Mouse (Mus musculus) adrenal gland, adult 18-20 months (tissue): Measurements from ENCODE around the gene Hdgfl2. TPM values are rescaled to one million over a fixed set of nuclear protein-coding genes. Genes with fewer than 3 reads are reported as not detected.

Experiments
- DNase-seq, 2 experiments: peaks; one replicate each; pipeline ENCODE4 v3.0.0; 2021 to 2022; ENCODE audit warnings: low spot score in 2 of 2
- long read RNA-seq, 2 experiments: library from polyadenylated mRNA; stranded (forward); transcript quantifications; one replicate each; pipeline ENCODE4 v2.0.0; 2021
- total RNA-seq, 2 experiments: library from RNA; stranded (reverse); gene quantifications; 1 replicate in 1 of 2; 2 replicates in 1 of 2; pipeline ENCODE4 v1.2.3; 2021

The Hdgfl2 gene
- 10 to 100 TPM; 53.9 to 67.0 TPM for total RNA-seq
- long read RNA-seq, experiment 1, transcript Hdgfl2-212 (16 exons, 2,270 nt) = major isoform, 33 of 94 reads
- long read RNA-seq, experiment 1, transcript Hdgfl2-210 (16 exons, 2,238 nt) = minor isoform, 9 of 94 reads
- long read RNA-seq, experiment 1, partial matches to known transcripts = 4 of 94 reads
- long read RNA-seq, experiment 1, other reads (novel, unspliced or antisense) = 43 of 94 reads
- long read RNA-seq, experiment 2, transcript Hdgfl2-201 (16 exons, 2,264 nt) = minor isoform, 6 of 248 reads
- long read RNA-seq, experiment 2, transcript Hdgfl2-212 (16 exons, 2,270 nt) = major isoform, 95 of 248 reads
- long read RNA-seq, experiment 2, transcript Hdgfl2-210 (16 exons, 2,238 nt) = minor isoform, 23 of 248 reads
- long read RNA-seq, experiment 2, partial matches to known transcripts = 22 of 248 reads
- long read RNA-seq, experiment 2, other reads (novel, unspliced or antisense) = 102 of 248 reads

DNA sequence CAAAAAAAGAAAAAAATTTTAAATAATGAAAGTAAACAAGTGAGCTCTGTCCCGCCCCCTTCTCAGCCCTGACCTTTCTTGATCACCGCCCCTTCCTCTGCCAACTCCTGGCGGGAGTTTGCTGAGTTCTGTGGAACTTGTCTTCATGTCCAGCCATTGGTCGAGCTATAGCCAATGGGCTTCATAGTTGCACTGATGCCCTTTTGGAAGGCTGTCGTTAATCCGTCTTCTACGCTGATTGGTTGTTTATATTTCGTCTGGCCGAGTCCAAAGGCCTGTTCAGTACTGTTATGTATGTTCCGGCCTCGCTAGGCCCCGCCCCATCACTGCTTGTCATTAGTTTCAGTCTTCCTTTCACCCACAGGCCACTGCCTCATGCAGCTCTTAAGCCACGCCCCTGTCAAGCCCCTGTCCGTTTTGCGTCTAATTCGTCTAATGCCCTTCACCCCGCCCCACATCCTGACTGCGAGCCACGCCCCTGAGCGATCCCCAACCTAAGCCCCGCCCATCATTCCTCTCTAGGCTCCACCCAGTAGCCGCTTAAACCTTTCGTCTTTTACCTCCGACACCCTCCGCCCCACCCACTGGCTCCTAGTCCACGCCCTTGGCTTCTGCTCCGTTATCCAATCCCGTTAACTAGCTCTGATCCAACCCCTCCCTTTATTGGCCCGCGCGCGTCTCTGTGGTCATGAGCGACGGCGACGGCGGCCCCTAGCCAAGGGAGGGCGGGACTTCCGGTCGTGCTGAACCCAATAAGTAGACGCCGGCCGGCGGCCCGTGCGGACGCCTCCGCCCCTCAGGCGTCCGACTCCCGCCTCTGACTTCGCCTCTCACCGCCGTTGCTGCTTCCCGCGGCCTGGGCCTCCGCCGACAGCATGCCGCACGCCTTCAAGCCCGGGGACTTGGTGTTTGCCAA, at the start of gene Hdgfl2:
Gene Hdgfl2, plus strand, starts transcription at position 755 of the 916 bp plus-strand sequence.
- peak; percentile 96 to 97 for DNase-seq

GRCm38 (mm10) chr17:56030238-56030870, 49.1 kb upstream of the Hdgfl2 start:
- no peak for DNase-seq

DNA sequence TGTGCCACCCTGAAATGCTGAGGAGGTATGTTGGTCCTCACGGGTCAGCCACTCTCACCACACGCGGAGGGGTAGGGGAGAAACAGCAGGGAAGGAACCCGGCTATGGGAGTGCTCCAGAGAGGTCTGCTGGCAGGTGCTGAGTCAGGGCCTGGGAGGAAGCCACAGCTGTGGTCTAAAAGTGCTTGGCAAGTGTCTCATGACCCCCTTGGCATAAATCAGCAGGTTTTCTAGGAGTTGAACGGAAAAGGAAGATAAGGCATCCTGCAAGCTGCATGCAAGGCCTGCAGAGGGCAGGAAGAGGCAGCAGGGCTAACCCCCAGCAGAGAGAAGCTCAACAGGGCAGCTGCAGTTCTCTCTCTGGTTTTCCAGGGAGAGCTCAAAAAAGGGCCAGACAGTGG, 48.5 kb upstream of the Hdgfl2 start:
- DNase-seq = peak in 1 of 2 experiments; percentile 36

DNA sequence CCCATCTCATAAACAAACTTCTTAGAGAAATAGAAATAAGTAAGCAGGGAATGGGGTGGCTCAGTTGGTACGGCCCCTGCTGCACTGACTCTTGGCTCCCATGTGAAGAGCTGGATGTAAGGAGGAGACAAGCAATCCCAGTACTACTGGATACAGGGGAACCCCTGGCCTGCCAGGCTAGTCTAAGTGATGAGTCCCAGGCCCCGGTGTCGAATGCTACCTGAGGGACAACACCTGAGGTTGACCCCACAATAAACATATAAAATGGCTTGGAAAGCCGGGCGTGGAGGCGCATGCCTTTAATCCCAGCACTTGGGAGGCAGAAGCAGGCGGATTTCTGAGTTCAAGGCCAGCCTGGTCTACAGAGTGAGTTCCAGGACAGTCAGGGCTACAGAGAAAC, 48.0 kb upstream of the Hdgfl2 start:
- DNase-seq = no peak

- DNase-seq = no peak
Observed at GRCm38 (mm10) chr17:56032127-56032733, 47.2 kb upstream of the Hdgfl2 start.

DNA sequence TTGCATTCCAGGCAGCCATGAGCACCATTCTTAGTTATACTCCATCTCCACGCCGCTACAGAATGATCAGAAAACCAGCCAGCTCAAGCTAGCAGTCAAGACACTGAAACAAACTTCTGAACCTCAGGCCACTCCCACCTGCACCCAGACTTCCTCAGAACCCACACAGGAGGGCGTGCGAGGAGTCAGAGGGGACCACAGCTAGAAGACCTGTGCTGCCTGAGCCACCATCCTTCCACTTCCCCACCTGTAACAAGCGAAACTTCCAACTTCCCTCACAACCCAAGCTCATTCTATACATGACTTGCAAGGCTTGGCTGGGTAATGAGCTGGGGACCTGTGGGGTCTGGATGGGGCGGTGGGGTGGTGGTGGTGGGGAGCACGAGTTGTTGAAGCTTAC, 46.6 kb upstream of the Hdgfl2 start:
- no peak for DNase-seq

DNA sequence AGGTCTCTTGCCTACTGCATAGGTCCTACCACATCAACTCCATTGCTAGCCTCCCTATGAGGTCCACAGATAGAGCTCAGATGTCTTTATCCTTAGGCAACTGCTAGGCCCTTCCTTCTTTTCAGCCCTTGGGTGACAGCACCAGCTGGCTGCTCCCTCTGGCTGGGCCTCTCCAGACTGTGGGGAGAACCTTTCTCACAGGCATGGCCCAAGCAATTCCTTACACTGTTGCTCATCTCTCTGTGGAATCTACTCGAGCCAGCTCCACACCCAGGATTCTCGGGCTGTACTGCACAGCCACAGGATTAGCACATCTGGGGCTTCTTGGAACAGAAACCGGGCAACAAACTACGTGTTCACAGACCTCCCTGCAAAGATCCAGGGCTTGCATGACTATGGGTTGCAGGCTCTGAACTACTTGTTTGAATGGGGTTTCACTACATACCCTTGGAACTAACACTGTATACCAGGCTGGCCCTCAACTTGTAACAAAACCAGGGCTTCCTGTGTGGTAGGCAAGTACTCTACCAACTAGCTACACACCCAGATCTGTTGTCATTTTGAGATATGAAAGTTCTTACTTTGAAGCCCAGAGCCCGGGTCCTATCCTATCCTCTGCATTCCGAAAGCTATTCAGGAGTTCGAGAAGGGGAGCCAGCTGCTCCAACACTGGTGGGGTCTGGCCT, 45.3 kb upstream of the Hdgfl2 start:
- no peak for DNase-seq

DNA sequence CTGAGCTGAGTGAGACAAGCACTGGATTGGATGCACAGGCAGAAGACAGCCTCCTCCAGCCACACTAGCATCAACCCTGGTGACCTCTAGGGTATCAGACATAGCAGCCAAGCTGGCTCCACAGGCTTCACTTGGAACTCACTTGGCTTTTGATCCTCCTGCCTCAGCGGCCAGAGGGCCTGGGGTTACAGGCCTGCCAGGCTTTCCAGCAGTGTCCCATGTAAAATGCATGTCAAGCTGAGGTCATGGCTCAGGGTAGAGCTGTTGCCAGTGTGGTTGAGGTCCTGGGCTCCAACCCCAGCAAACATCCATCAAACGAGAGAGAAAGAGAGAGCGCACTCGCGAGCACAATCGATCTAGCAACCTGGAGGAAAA, 44.7 kb upstream of the Hdgfl2 start:
- DNase-seq = no peak

DNA sequence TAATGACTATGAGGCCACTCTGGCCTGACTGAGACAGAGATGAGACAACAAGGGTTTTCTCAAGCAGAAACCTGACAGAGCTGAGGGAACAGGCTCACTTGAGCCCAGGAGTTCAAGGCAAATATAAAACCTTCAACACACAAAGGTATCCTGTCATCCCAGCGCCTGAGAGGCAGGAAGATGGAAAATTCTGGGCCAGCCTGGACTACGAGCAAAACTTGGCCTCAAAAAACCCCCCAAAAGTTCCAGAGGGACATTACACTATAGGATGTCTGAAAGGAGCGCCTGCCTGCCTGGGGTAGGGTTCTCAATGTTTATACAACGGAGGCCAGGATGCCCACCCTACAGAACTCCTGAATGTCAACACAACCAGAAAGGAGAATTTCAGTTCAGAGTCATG, 44.2 kb upstream of the Hdgfl2 start:
- no peak for DNase-seq

DNA sequence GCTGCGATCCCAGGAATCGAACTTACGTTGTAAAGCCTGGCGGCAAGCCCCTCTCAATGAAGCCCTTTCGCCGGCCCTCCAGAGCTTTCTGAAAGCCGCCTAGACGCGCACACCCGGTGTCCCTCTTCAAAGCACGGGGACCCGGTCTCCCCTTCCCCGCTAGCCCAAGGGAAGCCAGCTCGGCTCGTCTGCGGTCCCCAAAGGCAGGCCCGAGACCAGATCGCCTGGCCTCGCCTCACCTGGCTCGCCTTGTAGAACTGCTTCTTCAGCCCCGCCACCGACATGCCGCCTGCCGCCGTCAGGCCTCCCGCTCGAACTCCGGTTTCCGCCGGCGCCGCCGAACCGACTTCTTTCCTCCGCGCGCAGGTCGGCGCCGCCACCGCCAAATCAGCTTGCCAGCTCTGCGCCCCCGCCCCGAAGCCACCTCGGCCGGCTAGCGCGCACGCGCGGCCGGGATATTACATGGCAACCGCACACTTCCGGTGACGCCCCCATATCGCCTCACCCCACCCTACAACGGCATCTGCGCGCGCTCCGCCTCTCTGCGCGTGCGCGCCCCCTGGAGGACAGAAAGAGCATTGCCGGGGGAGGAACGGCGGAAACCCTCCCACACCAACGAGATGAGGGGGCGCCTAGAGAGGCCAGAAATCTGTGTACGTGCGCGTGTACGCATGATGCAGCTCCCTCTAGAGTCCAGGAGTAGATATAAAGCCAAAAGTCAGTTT, 43.1 kb upstream of the Hdgfl2 start, which contains the start of gene Sh3gl1:
Gene Sh3gl1, minus strand, starts transcription at position 460 of the 725 bp plus-strand sequence.
- DNase-seq = peak; percentile 100

DNA sequence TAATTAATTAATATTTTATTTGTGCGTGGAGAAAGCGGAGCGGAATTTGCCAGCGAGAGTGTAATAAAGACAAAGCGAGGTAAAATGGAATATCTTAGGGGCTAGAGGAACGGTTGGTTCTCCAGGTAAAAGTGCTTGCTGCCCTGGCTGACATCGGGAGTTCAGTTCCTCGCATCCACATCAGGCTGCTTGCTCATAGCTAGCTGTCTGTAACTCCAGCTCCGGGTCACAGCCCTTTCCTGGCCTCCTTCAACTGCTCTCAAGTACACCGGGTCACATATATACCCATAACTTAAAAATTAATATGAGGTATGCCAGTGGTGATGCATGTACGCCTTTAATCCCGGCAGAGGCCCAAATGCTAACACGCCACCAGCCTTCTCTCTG, 42.5 kb upstream of the Hdgfl2 start:
- DNase-seq = no peak

DNA sequence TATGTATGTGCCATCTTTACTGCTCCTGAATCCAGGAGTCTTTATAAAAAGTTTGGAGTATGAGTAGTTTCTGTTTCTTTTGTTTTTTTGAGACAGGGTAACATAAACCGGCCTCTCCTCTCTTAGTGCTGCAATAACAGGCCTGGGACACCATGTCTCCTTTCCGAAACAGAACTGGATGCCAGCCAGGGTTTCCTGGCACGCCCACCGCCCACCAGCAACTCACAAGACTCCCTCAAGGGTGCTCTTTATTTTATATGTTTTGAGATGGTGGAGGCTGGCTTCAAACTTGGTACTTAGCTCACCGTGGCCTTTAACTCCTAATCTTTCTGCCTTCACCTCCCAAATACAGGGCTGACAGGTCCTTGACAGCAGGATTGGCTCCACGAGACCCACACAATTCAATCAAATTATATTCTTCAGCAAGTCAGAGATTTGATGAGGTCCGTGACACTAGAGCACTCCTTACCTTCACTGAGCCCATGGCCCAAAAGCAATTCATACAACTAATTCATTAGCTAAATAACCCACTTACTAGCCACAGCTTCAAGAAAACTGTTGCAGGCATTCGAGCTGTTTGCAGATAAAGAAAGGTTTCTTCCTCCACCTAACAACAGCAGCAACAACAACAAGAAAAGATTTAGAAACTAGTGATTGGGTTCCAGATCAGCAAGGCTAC, 40.7 kb upstream of the Hdgfl2 start:
- no peak for DNase-seq

DNA sequence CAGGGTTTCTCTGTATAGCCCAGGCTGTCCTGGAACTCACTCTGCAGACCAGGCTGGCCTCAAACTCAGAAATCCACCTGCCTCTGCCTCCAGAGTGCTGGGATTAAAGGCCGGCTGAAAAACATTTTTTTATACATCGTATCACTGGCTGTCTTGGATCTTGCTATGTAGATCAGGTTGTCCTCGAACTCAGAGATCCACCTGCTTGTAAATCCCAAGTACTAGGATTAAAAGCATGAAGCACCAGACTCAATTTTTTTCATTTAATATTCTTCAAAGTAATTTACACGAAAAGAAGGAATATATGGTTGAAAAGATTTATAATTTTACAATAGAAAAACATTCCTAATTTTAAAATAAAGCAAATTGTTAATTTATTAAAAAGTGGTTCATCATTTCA, 40.1 kb upstream of the Hdgfl2 start:
- no peak for DNase-seq

GRCm38 (mm10) chr17:56040030-56040856, 39.2 kb upstream of the Hdgfl2 start, which contains the start of gene Chaf1a:
Gene Chaf1a (plus strand): TSS chr17:56040439.
- peak; percentile 92 for DNase-seq

DNA sequence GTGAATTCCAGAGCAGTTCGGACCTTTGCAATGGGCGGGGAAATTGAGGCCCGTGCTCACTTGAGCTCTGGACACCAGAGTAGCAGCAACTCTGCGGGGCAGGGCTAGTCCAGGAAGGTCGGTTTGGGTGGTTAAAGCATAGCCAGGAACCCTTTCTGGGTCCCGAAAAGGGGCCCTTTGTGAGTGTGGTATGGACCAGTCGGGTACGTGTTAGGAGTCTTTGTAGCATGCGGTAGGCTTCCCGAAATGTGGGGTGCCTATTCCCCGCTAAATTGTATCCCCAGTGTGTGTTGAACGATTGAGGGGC, 38.6 kb upstream of the Hdgfl2 start:
- no peak for DNase-seq

- no peak for DNase-seq
Observed at GRCm38 (mm10) chr17:56051369-56051768, 28.1 kb upstream of the Hdgfl2 start.

GRCm38 (mm10) chr17:56054938-56055337, 24.5 kb upstream of the Hdgfl2 start:
- DNase-seq = no peak

- no peak for DNase-seq
Observed at GRCm38 (mm10) chr17:56055945-56056678, 23.3 kb upstream of the Hdgfl2 start.
